Mouse (Mus musculus) CD4-positive, CD25-positive, alpha-beta regulatory T cell, adult 9 weeks (primary cell): Measurements from ENCODE around the gene Zfp57. TPM values are rescaled to one million over a fixed set of nuclear protein-coding genes. Genes with fewer than 3 reads are reported as not detected.

Experiments used
- polyA plus RNA-seq: library from polyadenylated mRNA; unstranded; fragments of 100-300 nt; shearing (Covaris generic); gene quantifications from one replicate; pipeline ENCODE4 v1.2.1, GENCODE M21; 2017

The Zfp57 gene
- polyA plus RNA-seq, result not detected

GRCm38 (mm10) chr17:37000863-37001262 is at the start of gene Zfp57:
TSS of gene Zfp57 (plus strand) at chr17:37001163.

GRCm38 (mm10) chr17:36957999-36958743 is 42.8 kb upstream of the Zfp57 start, which contains the start of the genes Znrd1 and Znrd1as:
TSS of gene Znrd1 (minus strand) at chr17:36958559.
TSS of gene Znrd1as (plus strand) at chr17:36958592.

GRCm38 (mm10) chr17:36981221-36981813 is 19.6 kb upstream of the Zfp57 start, which contains the start of gene 2410137M14Rik:
TSS of gene 2410137M14Rik (minus strand) at chr17:36981237.

GRCm38 (mm10) chr17:36989437-36989836 is 11.5 kb upstream of the Zfp57 start, which contains the start of gene H2-M5:
TSS of gene H2-M5 (minus strand) at chr17:36989537.

GRCm38 (mm10) chr17:37022628-37023576 is 21.9 kb downstream of the Zfp57 start, which contains the start of gene Mog:
TSS of gene Mog (minus strand) at chr17:37023398.

GRCm38 (mm10) chr17:37045611-37046311 is 44.8 kb downstream of the Zfp57 start, which contains the start of gene Gabbr1:
TSS of gene Gabbr1 (plus strand) at chr17:37045966.

Other genes with a start within 250 kb of the Zfp57 start
- not detected for gene H2-M10.5, start 228.3 kb upstream of the Zfp57 start, polyA plus RNA-seq
- not detected for gene H2-M10.6, start 189.0 kb upstream of the Zfp57 start, polyA plus RNA-seq
- 178 TPM for gene Trim26, start 164.0 kb upstream of the Zfp57 start, polyA plus RNA-seq
- 0.31 TPM for gene Trim15, start 134.0 kb upstream of the Zfp57 start, polyA plus RNA-seq
- not detected for gene Trim10, start 131.6 kb upstream of the Zfp57 start, polyA plus RNA-seq
- not detected for gene Trim40, start 111.0 kb upstream of the Zfp57 start, polyA plus RNA-seq
- gene Trim31, start 103.0 kb upstream of the Zfp57 start, polyA plus RNA-seq, result not detected
- not detected for gene Rnf39, start 58.2 kb upstream of the Zfp57 start, polyA plus RNA-seq
- gene Ppp1r11, start 49.4 kb upstream of the Zfp57 start, polyA plus RNA-seq, result 176 TPM
- gene Znrd1, start 42.6 kb upstream of the Zfp57 start, polyA plus RNA-seq, result 108 TPM
- gene Znrd1as, start 42.6 kb upstream of the Zfp57 start, polyA plus RNA-seq, result 4.0 TPM
- gene 2410137M14Rik, start 19.9 kb upstream of the Zfp57 start, polyA plus RNA-seq, result not detected
- 0.20 TPM for gene H2-M5, start 11.6 kb upstream of the Zfp57 start, polyA plus RNA-seq
- gene Mog, start 22.2 kb downstream of the Zfp57 start, polyA plus RNA-seq, result not detected
- gene Gabbr1, start 44.8 kb downstream of the Zfp57 start, polyA plus RNA-seq, result 10.5 TPM
- 0.09 TPM for gene Olfr90, start 87.3 kb downstream of the Zfp57 start, polyA plus RNA-seq
- not detected for gene Olfr91, start 97.1 kb downstream of the Zfp57 start, polyA plus RNA-seq
- gene Olfr92, start 118.9 kb downstream of the Zfp57 start, polyA plus RNA-seq, result not detected
- not detected for gene Olfr93, start 160.3 kb downstream of the Zfp57 start, polyA plus RNA-seq
- 0.30 TPM for gene Ubd, start 192.7 kb downstream of the Zfp57 start, polyA plus RNA-seq
- gene Olfr94, start 199.8 kb downstream of the Zfp57 start, polyA plus RNA-seq, result not detected
- not detected for gene Olfr95, start 212.0 kb downstream of the Zfp57 start, polyA plus RNA-seq
- gene Olfr96, start 219.0 kb downstream of the Zfp57 start, polyA plus RNA-seq, result not detected
- gene Olfr97, start 236.2 kb downstream of the Zfp57 start, polyA plus RNA-seq, result not detected